Mouse (Mus musculus) cortical plate, adult 2 months (tissue): ENCODE data around the gene Ncs1.

ENCODE experiments used
- CTCF ChIP-seq: fragments of 200-500 bp; IDR thresholded peaks from 2 replicates; pipeline ENCODE4 v1.5.1; 2011; ENCODE audit warnings: mild to moderate bottlenecking, control low read depth, low read length; ENCODE audit not compliant: insufficient read depth; ENCODE audit errors: extremely low read depth
- POLR2A ChIP-seq: fragments of 200-500 bp; IDR thresholded peaks from 2 replicates; pipeline ENCODE4 v1.6.1; 2011; ENCODE audit warnings: mild to moderate bottlenecking, low read length, control low read depth; ENCODE audit not compliant: insufficient read depth; ENCODE audit errors: extremely low read depth

GRCm38 (mm10) chr2:31281138-31281537 is 35.5 kb downstream of the Ncs1 start:
- no peak for TF ChIP-seq CTCF
- TF ChIP-seq POLR2A: no peak
